Mouse (Mus musculus): ENCODE measurements around the gene Mup19. TPM values are rescaled to one million over a fixed set of nuclear protein-coding genes. Genes with fewer than 3 reads are reported as not detected.

Mup19 gene
- polyA plus RNA-seq, 1 experiment from 2014 or later, result not detected

Other genes starting within 250 kb of the Mup19 start
- not detected in 2 replicates for gene Mup17, start 186.4 kb downstream of the Mup19 start, polyA plus RNA-seq (2015; fragmentation: Nextera tagmentation; extraction: Ambion mirVana)
- gene Mup18, start 108.1 kb downstream of the Mup19 start, polyA plus RNA-seq (2015; fragmentation: Nextera tagmentation; extraction: Ambion mirVana), result not detected in 2 replicates
- gene Mup5, start 53.0 kb upstream of the Mup19 start, polyA plus RNA-seq (2015; fragmentation: Nextera tagmentation; extraction: Ambion mirVana), result not detected in 2 replicates

All from hindbrain, embryonic 16.5 days (tissue).